Mouse (Mus musculus) kidney, embryonic 15.5 days (tissue): ENCODE results near the gene Fstl3. TPM values are rescaled to one million over a fixed set of nuclear protein-coding genes. Genes with fewer than 3 reads are reported as not detected.

Source experiments
- ATAC-seq: fragments of 200-750 bp; cut with Nextera tagmentation; replicated peaks from 2 replicates; pipeline ENCODE4 v1.8.0; 2017; ENCODE audit warnings: moderate TSS enrichment; ENCODE audit not compliant: low FRiP score
- H3K27ac ChIP-seq: fragments of 300-500 bp; sonication (generic); 2 replicates; pipeline ENCODE4 v1.5.1; 2015; ENCODE audit warnings: mild to moderate bottlenecking, inconsistent platforms
- H3K27me3 ChIP-seq: fragments of 300-500 bp; sonication (generic); 2 replicates; pipeline ENCODE4 v1.6.1; 2015; ENCODE audit warnings: inconsistent platforms
- H3K36me3 ChIP-seq: fragments of 300-500 bp; sonication (generic); 2 replicates; pipeline ENCODE4 v1.6.1; 2015; ENCODE audit warnings: inconsistent platforms
- H3K4me1 ChIP-seq: fragments of 300-500 bp; sonication (generic); 2 replicates; pipeline ENCODE4 v1.6.1; 2015; ENCODE audit warnings: inconsistent platforms
- H3K4me2 ChIP-seq: fragments of 300-500 bp; sonication (generic); 2 replicates; pipeline ENCODE4 v1.6.1; 2015; ENCODE audit warnings: moderate library complexity, mild to moderate bottlenecking, inconsistent platforms
- H3K4me3 ChIP-seq: fragments of 300-500 bp; sonication (generic); replicated peaks from 2 replicates; pipeline ENCODE4 v1.5.1; 2015; ENCODE audit warnings: mild to moderate bottlenecking, inconsistent platforms
- H3K9ac ChIP-seq: fragments of 300-500 bp; sonication (generic); 2 replicates; pipeline ENCODE4 v1.6.1; 2015; ENCODE audit warnings: mild to moderate bottlenecking, inconsistent platforms
- H3K9me3 ChIP-seq: fragments of 300-500 bp; sonication (generic); replicated peaks from 2 replicates; pipeline ENCODE4 v1.6.1; 2016; ENCODE audit warnings: inconsistent platforms
- WGBS: fragments of 180-500 bp; shearing (Covaris S2); methylation state at CpG from one replicate; pipeline ENCODE4 v1.1.7; 2015; ENCODE audit warnings: mixed read lengths; 5-methylcytosine and 5-hydroxymethylcytosine counted together
- polyA plus RNA-seq: library from polyadenylated mRNA; unstranded; fragments of >200 nt; fragmentation: Nextera tagmentation; extraction: Ambion mirVana; gene quantifications from 2 replicates; pipeline ENCODE4 v1.2.1, GENCODE M21; 2015

Fstl3 gene
- polyA plus RNA-seq, 1 experiment from 2014 or later, result 15.6 TPM

DNA sequence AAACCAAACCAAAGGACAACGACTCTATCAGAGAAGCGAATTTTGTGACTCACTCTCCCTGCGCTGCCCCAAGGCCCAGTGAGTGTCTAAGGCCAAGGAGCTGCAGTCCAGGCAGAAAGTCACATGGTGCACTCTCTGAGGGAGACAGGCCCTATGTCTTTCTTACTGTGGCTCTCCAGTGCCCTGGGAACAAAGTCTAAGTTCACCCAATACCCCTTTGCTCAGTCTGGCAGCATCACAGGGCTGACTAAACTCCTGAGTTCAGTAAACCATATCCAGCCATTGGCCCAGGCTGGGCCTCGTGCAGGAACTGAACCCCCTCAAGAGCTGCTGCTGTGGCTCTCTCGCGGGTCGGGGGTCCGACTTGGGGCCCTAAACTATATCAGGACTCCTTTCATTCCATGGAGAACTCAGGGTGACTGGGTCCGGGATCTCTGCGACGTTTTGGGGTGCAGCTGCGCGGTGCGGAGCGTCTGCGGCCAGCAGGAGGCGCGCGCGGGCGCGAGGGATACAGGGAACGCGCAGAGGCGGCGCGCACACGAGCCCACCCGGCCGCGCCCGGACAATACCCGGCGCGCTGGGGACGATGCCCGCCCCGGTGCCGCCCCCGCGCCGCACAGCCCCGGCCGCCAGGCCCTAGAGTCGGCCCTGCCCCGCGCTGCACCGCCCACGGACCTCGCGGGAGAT lies 16.1 kb downstream of the Fstl3 start, which contains the start of gene Palm:
Palm (plus strand) TSS at position 522 of the 687 bp plus-strand sequence.
- WGBS, result 5% methylated on average over 45 of the region's 51 CpGs
- H3K4me3 ChIP-seq, result peak within 1 kb of the TSS; percentile 97
- no peaks in the 10 kb centered on the region for H3K9me3 ChIP-seq
- ATAC-seq, result peak; percentile 65
- H3K4me2 ChIP-seq, result peak within 1 kb of the TSS; percentile 88
- H3K27me3 ChIP-seq, result no peaks in the 10 kb centered on the region
- no peaks in the 10 kb centered on the region for H3K36me3 ChIP-seq
- peak within 1 kb of the TSS; percentile 94 for H3K27ac ChIP-seq
- peaks cover 43% of the 10 kb centered on the region for H3K4me1 ChIP-seq
- peak within 1 kb of the TSS; percentile 93 for H3K9ac ChIP-seq

- under 1% methylated on average over 27 of the region's 38 CpGs for WGBS
- ATAC-seq, result peak; percentile 21; the same call in 1 of the 2 replicates
Measured at GRCm38 (mm10) chr10:79793738-79794490, 16.8 kb downstream of the Fstl3 start.

DNA sequence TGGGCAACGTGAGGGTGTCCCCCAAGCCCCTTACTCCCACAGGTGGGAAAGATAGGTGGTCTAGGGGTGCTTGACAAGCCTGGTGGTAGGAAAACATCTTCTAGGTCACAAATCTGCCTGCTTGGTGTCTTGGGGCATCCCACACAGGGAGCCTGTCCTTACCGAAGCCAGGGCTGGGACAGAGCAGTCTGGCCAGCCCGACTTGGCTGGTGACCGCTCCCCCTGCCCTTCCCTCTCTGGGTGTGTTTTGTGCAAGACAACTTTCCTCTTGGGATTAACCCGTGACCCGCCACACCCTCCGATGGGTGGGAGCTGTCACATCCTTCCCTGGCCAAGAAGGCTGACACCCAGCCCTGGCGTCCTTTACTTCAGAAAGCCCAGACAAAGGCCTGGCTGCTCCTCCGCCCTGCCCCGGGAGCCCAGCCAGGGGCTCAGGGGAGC lies 17.4 kb downstream of the Fstl3 start:
- 6% methylated on average over 10 of the region's 10 CpGs for WGBS
- no peaks in the 10 kb centered on the region for H3K9me3 ChIP-seq
- ATAC-seq, result peak; percentile 65
- H3K4me1 ChIP-seq, result peaks cover 53% of the 10 kb centered on the region
- H3K27ac ChIP-seq, result peak overlapping the region; percentile 94
- H3K27me3 ChIP-seq, result no peaks in the 10 kb centered on the region
- peak overlapping the region; percentile 93 for H3K9ac ChIP-seq
- peak overlapping the region; percentile 88 for H3K4me2 ChIP-seq
- H3K4me3 ChIP-seq, result peak overlapping the region; percentile 97
- no peaks in the 10 kb centered on the region for H3K36me3 ChIP-seq

More at GRCm38 (mm10) chr10:79793738-79794490, 16.8 kb downstream of the Fstl3 start:
- H3K27ac ChIP-seq, result peak overlapping the region; percentile 94
- peak overlapping the region; percentile 97 for H3K4me3 ChIP-seq
- H3K4me2 ChIP-seq, result peak overlapping the region; percentile 88
- H3K9me3 ChIP-seq, result no peaks in the 10 kb centered on the region
- no peaks in the 10 kb centered on the region for H3K36me3 ChIP-seq
- no peaks in the 10 kb centered on the region for H3K27me3 ChIP-seq
- peaks cover 50% of the 10 kb centered on the region for H3K4me1 ChIP-seq
- H3K9ac ChIP-seq, result peak overlapping the region; percentile 93

DNA sequence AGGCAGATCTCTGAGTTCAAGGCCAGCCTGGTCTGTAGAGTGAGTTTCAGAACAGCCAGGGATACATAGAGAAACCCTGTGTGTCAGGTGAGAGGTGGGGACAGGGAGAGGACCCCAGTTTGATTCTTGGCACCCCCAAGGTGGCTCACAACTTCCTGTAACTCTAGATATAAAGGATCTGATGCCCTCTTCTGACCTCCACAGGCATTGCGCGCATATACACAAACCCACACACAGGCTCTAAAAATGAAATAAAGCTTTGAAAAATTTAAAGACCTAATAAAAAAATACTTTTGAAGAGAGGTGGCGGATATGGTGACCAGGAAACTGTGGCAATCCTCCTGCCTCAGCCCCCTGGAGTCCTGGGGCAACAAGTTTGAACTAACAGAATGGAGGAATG lies 18.8 kb downstream of the Fstl3 start:
- WGBS, result 93% methylated on average over 3 of the region's 3 CpGs
- Histone ChIP-seq H3K4me1 (peaks cover 62% of the 10 kb centered on the region), H3K4me2 (no peak overlapping the region), H3K36me3 (0 out of 2 replicates have a peak, but pooled peaks cover 1% of the 10 kb centered on the region), H3K9ac (no peak overlapping the region), H3K4me3 (no peak overlapping the region), H3K27me3 (no peaks in the 10 kb centered on the region), H3K9me3 (no peaks in the 10 kb centered on the region), H3K27ac (no peak overlapping the region)
- ATAC-seq, result no peak

DNA sequence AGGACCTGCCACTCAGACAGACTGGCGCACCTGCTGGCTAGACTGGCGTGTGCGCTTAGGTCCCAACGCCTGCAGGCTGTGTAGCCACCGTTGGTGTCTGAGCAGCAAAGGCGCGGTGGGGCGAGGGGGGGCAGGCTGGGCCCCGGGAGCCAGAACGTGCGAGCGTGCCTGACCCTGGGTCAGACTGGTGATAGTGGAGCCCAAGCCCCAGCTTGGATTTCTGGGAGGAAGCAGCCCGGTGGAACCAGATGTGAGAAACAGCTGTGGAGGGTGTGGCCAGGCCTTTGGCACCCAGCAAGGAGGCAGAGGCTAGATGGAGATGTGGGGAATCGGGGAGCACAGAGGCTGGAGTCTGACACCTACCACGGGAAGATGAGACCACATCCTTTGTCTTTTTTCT lies 20.3 kb downstream of the Fstl3 start:
- no peak overlapping the region for H3K4me2 ChIP-seq

GRCm38 (mm10) chr10:79798289-79798928 lies 21.3 kb downstream of the Fstl3 start:
- no peak for ATAC-seq
- Histone ChIP-seq H3K27me3 (no peaks in the 10 kb centered on the region), H3K4me2 (no peak overlapping the region), H3K27ac (peak overlapping the region; percentile 52), H3K4me1 (peaks cover 83% of the 10 kb centered on the region), H3K4me3 (no peak overlapping the region), H3K36me3 (0 out of 2 replicates have a peak, but pooled peaks cover 3% of the 10 kb centered on the region), H3K9ac (no peak overlapping the region), H3K9me3 (no peaks in the 10 kb centered on the region)
- 73% methylated on average over 12 of the region's 12 CpGs for WGBS

More for the DNA sequence above, 20.3 kb downstream of the Fstl3 start:
- Histone ChIP-seq H3K4me1 (peaks cover 77% of the 10 kb centered on the region), H3K36me3 (0 out of 2 replicates have a peak, but pooled peaks cover 3% of the 10 kb centered on the region), H3K27ac (peak overlapping the region; percentile 19; the same call in 1 of the 2 replicates), H3K9ac (no peak overlapping the region), H3K27me3 (no peaks in the 10 kb centered on the region), H3K9me3 (no peaks in the 10 kb centered on the region), H3K4me3 (no peak overlapping the region)
- WGBS, result 40% methylated on average over 15 of the region's 15 CpGs
- ATAC-seq, result no peak

- no peak for ATAC-seq
- Histone ChIP-seq H3K9ac (no peak overlapping the region), H3K9me3 (no peaks in the 10 kb centered on the region), H3K4me1 (peaks cover 88% of the 10 kb centered on the region), H3K27me3 (no peaks in the 10 kb centered on the region), H3K4me2 (no peak overlapping the region), H3K27ac (peak overlapping the region; percentile 43; the same call in 1 of the 2 replicates), H3K4me3 (no peak overlapping the region), H3K36me3 (0 out of 2 replicates have a peak, but pooled peaks cover 3% of the 10 kb centered on the region)
- WGBS, result 65% methylated on average over 11 of the region's 11 CpGs
Measured at GRCm38 (mm10) chr10:79800508-79800907, 23.4 kb downstream of the Fstl3 start.

DNA sequence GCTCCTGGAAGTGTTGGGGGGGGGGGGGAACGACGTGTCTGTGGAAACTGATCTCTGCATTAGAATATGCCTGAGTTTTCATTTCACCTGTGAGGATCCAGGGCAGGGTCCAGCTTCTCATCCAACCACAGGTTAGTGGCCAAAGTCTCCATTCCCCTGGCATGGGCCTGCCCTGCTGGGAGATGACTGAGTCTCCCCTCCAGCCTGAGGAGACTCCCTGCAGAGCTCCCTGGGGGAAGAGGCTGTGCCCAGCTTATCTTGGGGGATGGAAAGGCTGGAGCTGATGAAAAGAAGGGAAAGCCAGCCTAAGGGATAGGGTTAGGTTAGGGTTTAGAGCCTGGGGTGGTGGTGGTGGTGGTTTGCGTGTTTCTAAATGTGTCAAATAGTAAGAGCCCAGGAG lies 24.8 kb downstream of the Fstl3 start:
- 0 out of 2 replicates have a peak, but pooled peaks cover 3% of the 10 kb centered on the region for H3K36me3 ChIP-seq
- H3K4me1 ChIP-seq, result peaks cover 92% of the 10 kb centered on the region
- H3K4me3 ChIP-seq, result no peak overlapping the region
- H3K9ac ChIP-seq, result no peak overlapping the region
- 0 out of 2 replicates have a peak, but pooled peaks have one; percentile 19 for ATAC-seq
- WGBS, result 32% methylated on average over 3 of the region's 3 CpGs
- H3K4me2 ChIP-seq, result peak overlapping the region; percentile 20; the same call in 1 of the 2 replicates
- no peaks in the 10 kb centered on the region for H3K9me3 ChIP-seq
- no peaks in the 10 kb centered on the region for H3K27me3 ChIP-seq
- peak overlapping the region; percentile 89 for H3K27ac ChIP-seq

DNA sequence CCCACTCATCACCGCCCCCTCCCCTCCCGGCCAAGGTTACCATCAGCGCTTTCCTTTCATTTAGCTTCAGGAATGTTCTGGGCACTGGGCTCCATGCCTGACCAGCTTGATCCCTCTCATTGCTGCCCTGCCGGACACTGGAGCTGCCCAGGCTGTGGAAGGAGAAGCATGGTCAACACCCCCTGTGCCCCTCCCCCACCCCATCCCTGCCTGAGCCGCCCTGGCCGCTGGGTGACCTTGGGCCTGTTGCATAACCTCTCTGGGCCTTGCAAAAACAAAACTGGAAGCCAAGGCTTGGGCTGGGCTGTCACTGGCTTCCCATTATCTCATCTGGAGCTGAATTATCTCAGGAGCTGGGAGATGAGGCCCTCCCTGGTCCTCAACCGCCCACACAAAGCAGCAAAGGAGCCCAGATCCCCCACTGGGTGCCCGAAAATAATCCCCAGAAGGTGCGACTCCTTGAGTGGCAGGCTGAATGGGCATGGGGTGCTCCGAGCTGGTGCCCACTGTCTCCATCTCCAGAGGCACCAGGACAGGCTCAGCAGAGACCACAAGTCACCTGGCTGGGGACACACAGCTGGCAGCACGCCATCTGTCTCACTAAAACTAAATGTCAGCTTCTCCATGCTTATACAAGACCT lies 25.4 kb downstream of the Fstl3 start:
- Histone ChIP-seq H3K4me1 (peaks cover 92% of the 10 kb centered on the region), H3K4me3 (no peak overlapping the region), H3K9me3 (no peaks in the 10 kb centered on the region), H3K27ac (peak overlapping the region; percentile 89), H3K4me2 (peak overlapping the region; percentile 20; the same call in 1 of the 2 replicates), H3K27me3 (no peaks in the 10 kb centered on the region), H3K36me3 (peaks cover 8% of the 10 kb centered on the region; the same call in 1 of the 2 replicates), H3K9ac (peak overlapping the region; percentile 2; the same call in 1 of the 2 replicates)
- 30% methylated on average over 11 of the region's 11 CpGs for WGBS
- peak; percentile 47 for ATAC-seq

DNA sequence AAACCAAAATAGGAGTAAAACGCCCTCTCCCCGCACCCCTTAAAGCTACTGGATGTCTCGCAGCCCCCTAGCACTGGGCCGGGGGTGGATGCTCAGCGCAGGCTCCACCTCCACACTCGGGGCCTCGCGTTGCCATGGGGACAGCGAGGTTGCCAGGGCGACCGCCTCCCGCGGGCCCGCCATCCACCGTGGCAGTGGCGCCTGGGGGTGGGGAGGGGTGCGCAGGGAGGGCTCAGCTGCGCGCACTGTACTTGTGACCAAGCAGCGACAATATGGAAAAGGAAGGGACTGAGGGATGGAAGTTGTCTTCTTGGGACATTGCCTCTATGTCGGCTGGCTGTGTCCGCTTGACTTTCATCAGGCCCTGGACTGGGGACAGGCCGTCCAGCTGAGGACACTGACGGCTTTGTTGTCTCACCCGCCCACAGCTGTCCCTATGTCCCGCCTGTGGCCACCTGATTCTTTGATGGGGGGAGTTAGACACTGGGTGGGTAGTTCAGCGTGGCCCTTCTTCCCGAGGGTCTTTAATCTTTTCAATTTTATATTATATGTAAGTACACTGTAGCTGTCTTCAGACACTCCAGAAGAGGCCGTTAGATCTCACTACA lies 26.7 kb downstream of the Fstl3 start:
- H3K9ac ChIP-seq, result 0 out of 2 replicates have a peak overlapping the region, but pooled peaks have one; percentile 2

DNA sequence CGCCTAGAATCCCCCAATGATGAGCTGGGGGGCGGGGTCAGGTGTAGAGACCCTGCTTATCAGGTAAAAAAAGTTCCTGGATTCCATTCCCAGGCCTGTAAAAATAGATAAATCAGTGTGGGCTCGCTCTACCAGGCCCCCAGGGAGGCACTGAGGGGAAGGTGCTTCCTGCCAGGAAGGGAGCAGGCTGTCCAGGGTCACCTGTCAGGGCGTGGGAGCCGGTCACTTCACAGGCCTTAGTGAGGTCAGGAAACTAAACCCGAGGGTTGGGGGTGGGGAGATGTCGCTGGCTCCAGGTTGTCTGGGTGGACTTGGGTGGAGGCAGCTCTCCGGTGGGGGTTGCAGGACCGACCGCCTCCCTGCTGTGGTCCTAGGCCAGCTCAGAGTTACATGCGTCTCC lies 28.6 kb downstream of the Fstl3 start:
- Histone ChIP-seq H3K27ac (peak overlapping the region; percentile 89), H3K9ac (no peak overlapping the region), H3K4me3 (no peak overlapping the region), H3K9me3 (no peaks in the 10 kb centered on the region), H3K4me2 (peak overlapping the region; percentile 7; the same call in 1 of the 2 replicates), H3K4me1 (peaks cover 75% of the 10 kb centered on the region), H3K36me3 (peaks cover 40% of the 10 kb centered on the region), H3K27me3 (no peaks in the 10 kb centered on the region)
- WGBS, result 20% methylated on average over 11 of the region's 11 CpGs
- peak; percentile 30 for ATAC-seq

More for the DNA sequence above, 26.7 kb downstream of the Fstl3 start:
- ATAC-seq, result peak; percentile 57
- peaks cover 22% of the 10 kb centered on the region for H3K36me3 ChIP-seq
- H3K4me1 ChIP-seq, result peaks cover 86% of the 10 kb centered on the region
- peak overlapping the region; percentile 46 for H3K4me2 ChIP-seq
- H3K4me3 ChIP-seq, result peak overlapping the region; percentile 9
- H3K27me3 ChIP-seq, result no peaks in the 10 kb centered on the region
- H3K27ac ChIP-seq, result peak overlapping the region; percentile 89
- no peaks in the 10 kb centered on the region for H3K9me3 ChIP-seq
- WGBS, result 9% methylated on average over 29 of the region's 29 CpGs
